Mouse (Mus musculus): ENCODE data around the gene Fbxl18.
A peak's percentile ranks its signal among the peaks of the same experiment; 100 is the strongest.

- TF ChIP-seq POLR2A (IDR thresholded peaks at IDR 0.05; ENCODE audit: borderline replicate concordance, extremely low read depth, low read depth, low read length): peak; percentile 70; the same call in 1 of the 2 replicates
- no peak for TF ChIP-seq CTCF (IDR thresholded peaks at IDR 0.05; ENCODE audit: insufficient read depth, low read length)
These were observed 71.8 kb downstream of the Fbxl18 start for GRCm38 (mm10) chr5:142823096-142824062.

All from lung, adult 2 months (tissue).